Mouse (Mus musculus): ENCODE data around the gene Gm10639.

GRCm38 (mm10) chr9:78298232-78298631 is 8.5 kb downstream of the Gm10639 start:
- no peak for TF ChIP-seq CTCF (IDR thresholded peaks at IDR 0.05; ENCODE audit: low read depth, low read length)
- no peak for TF ChIP-seq TAL1 (conservative IDR thresholded peaks at IDR 0.05; ENCODE audit: low read depth, low read length)

All from G1E (cell line).